12 mouse cellular contexts compared by ENCODE assay signal in the genomic region with DNA sequence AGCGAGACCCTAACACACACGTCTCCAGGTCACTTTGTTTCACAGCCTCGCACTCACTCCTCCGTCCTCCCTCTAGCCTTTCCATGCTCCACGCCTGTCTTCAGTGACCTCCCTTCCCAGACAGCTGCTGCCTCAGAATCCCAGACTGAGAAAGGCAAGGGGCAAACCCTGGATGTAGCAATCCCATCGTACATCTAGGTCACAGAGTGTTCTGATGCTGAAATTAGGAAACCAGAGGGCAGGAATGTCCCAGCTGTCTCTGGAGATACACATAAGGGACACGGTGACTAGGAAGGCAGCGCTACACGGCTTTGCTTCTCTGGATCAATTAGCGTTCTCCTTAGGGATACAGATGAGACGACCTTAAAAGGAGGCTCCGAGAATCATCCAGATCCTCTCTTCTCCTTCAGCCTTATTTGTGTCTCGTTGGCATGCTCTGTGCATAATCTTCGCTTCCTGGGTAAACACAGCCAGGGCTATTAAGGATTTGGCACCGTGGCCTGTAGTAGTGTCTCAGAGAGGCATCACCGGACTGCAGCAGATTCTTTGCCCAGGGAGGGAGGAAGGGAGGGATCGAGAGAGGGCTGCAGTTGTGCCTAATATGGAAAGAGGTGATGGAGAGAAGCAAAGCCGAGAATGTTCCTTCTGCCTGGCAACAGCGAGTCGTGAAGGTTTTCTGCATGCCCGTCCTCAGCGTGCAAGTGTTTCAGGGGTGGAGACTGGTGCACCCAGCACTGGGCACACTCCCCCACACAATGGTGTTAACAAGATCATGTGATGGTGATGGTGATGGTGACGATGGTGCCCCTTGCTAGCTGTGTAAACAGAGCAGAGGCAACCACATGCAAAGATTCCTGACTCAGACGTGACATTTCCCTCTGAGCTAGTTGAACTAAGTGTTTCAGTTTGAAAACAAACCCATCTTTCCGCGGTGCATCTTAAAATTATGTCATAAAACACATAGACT. TPM values are rescaled to one million over a fixed set of nuclear protein-coding genes. Genes with fewer than 3 reads are reported as not detected.
DNase-seq lines count a peak whose midpoint lies in the region; ATAC-seq and TF ChIP-seq lines count a peak whose summit lies in the region.
"Had no signal": no experiment of that assay in that cellular context is flagged by ENCODE, and none has a peak within 500 bp of the region (broad histone marks: within the 10 kb centered on the region; RNA-seq: fewer than 3 reads in every experiment).

No protein-coding gene starts in this region.

- no peak overlapping the region for H3K4me2 ChIP-seq in stomach, embryonic 14.5 days (replicated peaks; ENCODE audit: low read depth, low read length)
- H3K4me2 ChIP-seq: hindbrain, embryonic 14.5 days; liver, embryonic 12.5 days had no signal

- no peak overlapping the region for H3K4me3 ChIP-seq in layer of hippocampus, adult 2 months
- no peak overlapping the region for H3K4me3 ChIP-seq in stomach, embryonic 14.5 days (ENCODE audit: low read depth, low read length)
- H3K4me3 ChIP-seq: left cerebral cortex, adult 2 months; liver, embryonic 12.5 days had no signal

- no peaks in the 10 kb centered on the region for H3K9me3 ChIP-seq in stomach, embryonic 14.5 days (ENCODE audit: control insufficient read depth, low read depth, low read length)
- H3K9me3 ChIP-seq: liver, embryonic 12.5 days had no signal

- WGBS in stomach, embryonic 14.5 days = 77% methylated on average over 26 of the region's 26 CpGs

- no peaks in the 10 kb centered on the region for H3K36me3 ChIP-seq in stomach, embryonic 14.5 days (ENCODE audit: control insufficient read depth, insufficient read depth, low read length)
- H3K36me3 ChIP-seq: liver, embryonic 12.5 days had no signal

- H3K4me1 ChIP-seq in stomach, embryonic 14.5 days (ENCODE audit: control insufficient read depth, insufficient read depth, low read length) = no peaks in the 10 kb centered on the region
- H3K4me1 ChIP-seq: liver, embryonic 12.5 days had no signal

- ATAC-seq in stomach, embryonic 14.5 days (ENCODE audit: insufficient number of reproducible peaks, insufficient read depth, low FRiP score, low read depth) = peak; percentile 47; the same call in 1 of the 2 replicates
- ATAC-seq: liver, embryonic 12.5 days had no signal

- H3K9ac ChIP-seq in stomach, embryonic 14.5 days (replicated peaks; ENCODE audit: low read depth, low read length) = no peak overlapping the region
- H3K9ac ChIP-seq: hindbrain, embryonic 14.5 days; liver, embryonic 12.5 days had no signal

- peak; percentile 78 for DNase-seq in gastrocnemius, adult 18-20 months (ENCODE audit: low spot score)
- DNase-seq in gastrocnemius, postnatal 4 days (ENCODE audit: low spot score in 2 of 2) = no peak
- no peak for DNase-seq in layer of hippocampus, adult 2 months (ENCODE audit: low spot score in 2 of 2)
- no peak for DNase-seq in layer of hippocampus, postnatal 10 days (ENCODE audit: low spot score in 2 of 2)
- peak; percentile 75 for DNase-seq in gastrocnemius, postnatal 25 days
- no peak for DNase-seq in urinary bladder, adult 18-20 months (ENCODE audit: low spot score in 2 of 2)
- no peak for DNase-seq in kidney, postnatal 4 days
- DNase-seq: adrenal gland, adult 8-10 months had no signal

- peak overlapping the region; percentile 14; the same call in 1 of the 2 replicates for H3K27ac ChIP-seq in layer of hippocampus, adult 2 months
- H3K27ac ChIP-seq in stomach, embryonic 14.5 days (ENCODE audit: low read length) = no peak overlapping the region
- H3K27ac ChIP-seq: hindbrain, embryonic 14.5 days; left cerebral cortex, adult 2 months; liver, embryonic 12.5 days had no signal

- no peaks in the 10 kb centered on the region for H3K27me3 ChIP-seq in stomach, embryonic 14.5 days (ENCODE audit: control insufficient read depth, insufficient read depth, low read length)
- H3K27me3 ChIP-seq: liver, embryonic 12.5 days had no signal

- TF ChIP-seq CTCF in layer of hippocampus, adult 2 months (conservative IDR thresholded peaks at IDR 0.05) = no peak

RNA-seq across cellular contexts. Expression of a gene that starts 35.6 kb away (rescaled TPM):
- 10 to 100 TPM; 24.0 to 24.5 TPM for total RNA-seq in gastrocnemius, adult 18-20 months (2021)
- 10 to 100 TPM; 29.5 to 35.4 TPM for total RNA-seq in gastrocnemius, postnatal 4 days (2021)
- total RNA-seq in layer of hippocampus, adult 2 months (2021) = 10 to 100 TPM; 44.5 to 45.4 TPM
- 10 to 100 TPM; 42.6 to 45.4 TPM for total RNA-seq in layer of hippocampus, postnatal 10 days (2021)
- 10 to 100 TPM; 20.2 to 23.9 TPM for total RNA-seq in gastrocnemius, postnatal 25 days (2021)
- polyA plus RNA-seq in stomach, embryonic 14.5 days (2014; fragmentation: Nextera tagmentation; extraction: Ambion mirVana) = 26.7 and 32.9 TPM in 2 replicates

Comparison
In these comparisons a context has a peak if more than half of its experiments do, and no peak if none do; other contexts are left out.
1. DNase-seq: peak in gastrocnemius, adult 18-20 months (single experiment) and gastrocnemius, postnatal 25 days (single experiment); none in gastrocnemius, postnatal 4 days (0 of 2), layer of hippocampus, adult 2 months (0 of 2), layer of hippocampus, postnatal 10 days (0 of 2), urinary bladder, adult 18-20 months (0 of 2) and kidney, postnatal 4 days (0 of 2).